Mouse (Mus musculus) ES-E14 (cell line): ENCODE data around the gene 5730480H06Rik.

ENCODE experiments used
- CHD2 ChIP-seq: IDR thresholded peaks from 2 replicates; pipeline ENCODE4 v1.6.1; 2014; ENCODE audit warnings: mild to moderate bottlenecking, low read depth, low read length, inconsistent platforms
- HCFC1 ChIP-seq: IDR thresholded peaks from 2 replicates; pipeline ENCODE4 v1.6.1; 2012; ENCODE audit warnings: low read length, inconsistent platforms, borderline replicate concordance; ENCODE audit not compliant: insufficient read depth
- MAFK ChIP-seq: IDR thresholded peaks from 2 replicates; pipeline ENCODE4 v1.6.1; 2014; ENCODE audit warnings: mild to moderate bottlenecking, low read depth, low read length, inconsistent platforms; ENCODE audit not compliant: insufficient read depth
- ZC3H11A ChIP-seq: IDR thresholded peaks from 2 replicates; pipeline ENCODE4 v1.6.1; 2012; ENCODE audit warnings: low read depth, mild to moderate bottlenecking, inconsistent platforms, low read length, borderline replicate concordance
- ZNF384 ChIP-seq: IDR thresholded peaks from 2 replicates; pipeline ENCODE4 v1.6.1; 2012; ENCODE audit warnings: low read depth, low read length, inconsistent platforms

GRCm38 (mm10) chr5:48371890-48372766, 44.4 kb downstream of the 5730480H06Rik start:
- no peak for TF ChIP-seq ZC3H11A
- TF ChIP-seq ZNF384 = no peak
- TF ChIP-seq CHD2 = no peak
- TF ChIP-seq MAFK = no peak
- TF ChIP-seq HCFC1 = peak; percentile 83
